Mouse (Mus musculus): ENCODE measurements at regions not wholly inside any gene's neighbourhood (a gene's known extent, or its start where the extent isn't known, plus 50 kb on each side); places are given as distances from the start of the nearest gene placed in this dataset.
A peak's percentile ranks its signal among the peaks of the same experiment; 100 is the strongest.
"Not testable (repeated sequence)": the region's sequence is repeated elsewhere in the genome, so short reads cannot be mapped to it uniquely, and the experiment has no call there.

GRCm38 (mm10) chr10:111620927-111621676, 115.0 kb downstream of the Phlda1 start:
- Histone ChIP-seq H3K9ac (no peak overlapping the region), H3K9me3 (no peaks in the 10 kb centered on the region), H3K4me3 (no peak overlapping the region), H3K27ac (no peak overlapping the region), H3K4me2 (no peak overlapping the region), H3K36me3 (no peaks in the 10 kb centered on the region), H3K27me3 (no peaks in the 10 kb centered on the region), H3K4me1 (peaks cover 20% of the 10 kb centered on the region)
- no peak for ATAC-seq (ENCODE audit: borderline replicate concordance, extremely low read depth, low FRiP score, low TSS enrichment)
- WGBS, result 63% methylated on average over 11 of the region's 11 CpGs

GRCm38 (mm10) chr10:111622789-111623188, 116.7 kb downstream of the Phlda1 start:
- no peak for ATAC-seq (ENCODE audit: borderline replicate concordance, extremely low read depth, low FRiP score, low TSS enrichment)
- H3K36me3 ChIP-seq, result no peaks in the 10 kb centered on the region
- no peak overlapping the region for H3K4me3 ChIP-seq
- peaks cover 20% of the 10 kb centered on the region for H3K4me1 ChIP-seq
- H3K9me3 ChIP-seq, result no peaks in the 10 kb centered on the region
- H3K27me3 ChIP-seq, result no peaks in the 10 kb centered on the region
- H3K27ac ChIP-seq, result no peak overlapping the region
- H3K4me2 ChIP-seq, result no peak overlapping the region
- WGBS, result 30% methylated on average over 4 of the region's 4 CpGs
- no peak overlapping the region for H3K9ac ChIP-seq

- H3K9ac ChIP-seq, result no peak overlapping the region
- WGBS, result 54% methylated on average over 2 of the region's 2 CpGs
- no peak overlapping the region for H3K4me3 ChIP-seq
- H3K27me3 ChIP-seq, result no peaks in the 10 kb centered on the region
- H3K4me1 ChIP-seq, result peaks cover 20% of the 10 kb centered on the region
- H3K27ac ChIP-seq, result no peak overlapping the region
- ATAC-seq (ENCODE audit: borderline replicate concordance, extremely low read depth, low FRiP score, low TSS enrichment), result no peak
- no peaks in the 10 kb centered on the region for H3K9me3 ChIP-seq
- H3K36me3 ChIP-seq, result no peaks in the 10 kb centered on the region
- no peak overlapping the region for H3K4me2 ChIP-seq
These were observed 117.9 kb downstream of the Phlda1 start for GRCm38 (mm10) chr10:111624021-111624420.

- no peaks in the 10 kb centered on the region for H3K36me3 ChIP-seq
- WGBS, result 67% methylated on average over 7 of the region's 7 CpGs
- H3K4me2 ChIP-seq, result no peak overlapping the region
- H3K27me3 ChIP-seq, result no peaks in the 10 kb centered on the region
- H3K9ac ChIP-seq, result no peak overlapping the region
- no peak overlapping the region for H3K4me3 ChIP-seq
- ATAC-seq (ENCODE audit: borderline replicate concordance, extremely low read depth, low FRiP score, low TSS enrichment), result no peak
- no peaks in the 10 kb centered on the region for H3K9me3 ChIP-seq
- H3K27ac ChIP-seq, result no peak overlapping the region
- H3K4me1 ChIP-seq, result peaks cover 20% of the 10 kb centered on the region
These were observed 118.5 kb downstream of the Phlda1 start for GRCm38 (mm10) chr10:111624624-111625023.

- H3K9ac ChIP-seq, result no peak overlapping the region
- H3K36me3 ChIP-seq, result no peaks in the 10 kb centered on the region
- H3K9me3 ChIP-seq, result no peaks in the 10 kb centered on the region
- H3K27ac ChIP-seq, result no peak overlapping the region
- ATAC-seq (ENCODE audit: borderline replicate concordance, extremely low read depth, low FRiP score, low TSS enrichment), result no peak
- no peak overlapping the region for H3K4me3 ChIP-seq
- 95% methylated on average over 11 of the region's 11 CpGs for WGBS
- no peaks in the 10 kb centered on the region for H3K27me3 ChIP-seq
- no peak overlapping the region for H3K4me2 ChIP-seq
- H3K4me1 ChIP-seq, result peaks cover 20% of the 10 kb centered on the region
These were observed 119.5 kb downstream of the Phlda1 start for GRCm38 (mm10) chr10:111625573-111625972.

GRCm38 (mm10) chr10:111626009-111626408, 119.9 kb downstream of the Phlda1 start:
- H3K4me2 ChIP-seq, result no peak overlapping the region
- H3K27me3 ChIP-seq, result no peaks in the 10 kb centered on the region
- no peak overlapping the region for H3K27ac ChIP-seq
- no peak for ATAC-seq (ENCODE audit: borderline replicate concordance, extremely low read depth, low FRiP score, low TSS enrichment)
- H3K36me3 ChIP-seq, result no peaks in the 10 kb centered on the region
- H3K9ac ChIP-seq, result no peak overlapping the region
- H3K4me1 ChIP-seq, result peaks cover 18% of the 10 kb centered on the region
- no peaks in the 10 kb centered on the region for H3K9me3 ChIP-seq
- WGBS, result 86% methylated on average over 6 of the region's 6 CpGs
- no peak overlapping the region for H3K4me3 ChIP-seq

GRCm38 (mm10) chr10:111636283-111636682, 130.2 kb downstream of the Phlda1 start:
- Histone ChIP-seq H3K27me3 (no peaks in the 10 kb centered on the region), H3K4me1 (no peaks in the 10 kb centered on the region), H3K9me3 (no peaks in the 10 kb centered on the region), H3K36me3 (no peaks in the 10 kb centered on the region), H3K4me3 (no peak overlapping the region), H3K27ac (no peak overlapping the region), H3K9ac (no peak overlapping the region), H3K4me2 (no peak overlapping the region)
- WGBS, result 68% methylated on average over 14 of the region's 14 CpGs
- no peak for ATAC-seq (ENCODE audit: borderline replicate concordance, extremely low read depth, low FRiP score, low TSS enrichment)

- H3K4me3 ChIP-seq, result no peak overlapping the region
- ATAC-seq (ENCODE audit: borderline replicate concordance, extremely low read depth, low FRiP score, low TSS enrichment), result no peak
- no peak overlapping the region for H3K9ac ChIP-seq
- peaks cover 3% of the 10 kb centered on the region; the same call in 1 of the 2 replicates for H3K4me1 ChIP-seq
- no peaks in the 10 kb centered on the region for H3K27me3 ChIP-seq
- no peaks in the 10 kb centered on the region for H3K9me3 ChIP-seq
- no peak overlapping the region for H3K4me2 ChIP-seq
- WGBS, result 72% methylated on average over 12 of the region's 12 CpGs
- no peaks in the 10 kb centered on the region for H3K36me3 ChIP-seq
- H3K27ac ChIP-seq, result no peak overlapping the region
These were observed 131.1 kb downstream of the Phlda1 start for GRCm38 (mm10) chr10:111637084-111637735.

- ATAC-seq (ENCODE audit: borderline replicate concordance, extremely low read depth, low FRiP score, low TSS enrichment), result no peak
- 76% methylated on average over 7 of the region's 7 CpGs for WGBS
- Histone ChIP-seq H3K27me3 (no peaks in the 10 kb centered on the region), H3K36me3 (no peaks in the 10 kb centered on the region), H3K4me2 (no peak overlapping the region), H3K4me1 (peaks cover 3% of the 10 kb centered on the region; the same call in 1 of the 2 replicates), H3K4me3 (no peak overlapping the region), H3K27ac (no peak overlapping the region), H3K9me3 (no peaks in the 10 kb centered on the region), H3K9ac (no peak overlapping the region)
These were observed 133.8 kb downstream of the Phlda1 start for GRCm38 (mm10) chr10:111639866-111640265.

- H3K4me2 ChIP-seq, result no peak overlapping the region
- no peak overlapping the region for H3K9ac ChIP-seq
- H3K9me3 ChIP-seq, result no peaks in the 10 kb centered on the region
- no peak overlapping the region for H3K4me3 ChIP-seq
- ATAC-seq (ENCODE audit: borderline replicate concordance, extremely low read depth, low FRiP score, low TSS enrichment), result peak; percentile 55; the same call in 1 of the 2 replicates
- H3K27me3 ChIP-seq, result no peaks in the 10 kb centered on the region
- 64% methylated on average over 2 of the region's 2 CpGs for WGBS
- H3K4me1 ChIP-seq, result peaks cover 3% of the 10 kb centered on the region; the same call in 1 of the 2 replicates
- H3K36me3 ChIP-seq, result no peaks in the 10 kb centered on the region
- no peak overlapping the region for H3K27ac ChIP-seq
These were observed 136.6 kb downstream of the Phlda1 start for GRCm38 (mm10) chr10:111642683-111643082.

- not testable (repeated sequence) for ATAC-seq (ENCODE audit: borderline replicate concordance, extremely low read depth, low FRiP score, low TSS enrichment); H3K36me3 ChIP-seq; H3K4me3 ChIP-seq; H3K9ac ChIP-seq; H3K27me3 ChIP-seq; H3K27ac ChIP-seq; H3K4me2 ChIP-seq; H3K4me1 ChIP-seq; H3K9me3 ChIP-seq
- 72% methylated on average over 2 of the region's 2 CpGs for WGBS
These were observed 147.7 kb downstream of the Phlda1 start for GRCm38 (mm10) chr10:111653773-111654172.
